Mouse (Mus musculus) forebrain, embryonic 14.5 days (tissue): Measurements from ENCODE around the gene Paf1. TPM values are rescaled to one million over a fixed set of nuclear protein-coding genes. Genes with fewer than 3 reads are reported as not detected.

Experiments
- ATAC-seq: fragments of 200-750 bp; cut with Nextera tagmentation; 2 replicates; pipeline ENCODE4 v1.8.0; 2017; ENCODE audit warnings: mild to moderate bottlenecking, moderate library complexity
- DNase-seq: peaks from one replicate; pipeline ENCODE4 v3.0.0-alpha.2; 2015; ENCODE audit warnings: low spot score
- H3K27ac ChIP-seq: fragments of 300-500 bp; sonication (generic); 2 replicates; pipeline ENCODE4 v1.5.1; 2014; ENCODE audit warnings: low read depth, mild to moderate bottlenecking, control low read depth, low read length, moderate library complexity
- H3K27me3 ChIP-seq: fragments of 300-500 bp; sonication (generic); replicated peaks from 2 replicates; pipeline ENCODE4 v1.6.1; 2014; ENCODE audit warnings: low read length, control low read depth, mixed read lengths; ENCODE audit not compliant: control insufficient read depth, insufficient read depth
- H3K36me3 ChIP-seq: fragments of 300-500 bp; sonication (generic); 2 replicates; pipeline ENCODE4 v1.6.1; 2014; ENCODE audit warnings: low read length, control low read depth; ENCODE audit not compliant: control insufficient read depth, insufficient read depth
- H3K4me1 ChIP-seq: fragments of 300-500 bp; sonication (generic); 2 replicates; pipeline ENCODE4 v1.6.1; 2014; ENCODE audit warnings: antibody characterized with exemption, low read length, control low read depth; ENCODE audit not compliant: control insufficient read depth, insufficient read depth
- H3K4me2 ChIP-seq: fragments of 300-500 bp; sonication (generic); 2 replicates; pipeline ENCODE4 v1.6.1; 2014; ENCODE audit warnings: mild to moderate bottlenecking, control low read depth, low read length
- H3K4me3 ChIP-seq: fragments of 300-500 bp; sonication (generic); 2 replicates; pipeline ENCODE4 v1.5.1; 2014; ENCODE audit warnings: low read depth, low read length, control low read depth
- H3K9ac ChIP-seq: fragments of 300-500 bp; sonication (generic); 2 replicates; pipeline ENCODE4 v1.6.1; 2014; ENCODE audit warnings: mild to moderate bottlenecking, low read length, control low read depth, moderate library complexity
- H3K9me3 ChIP-seq: fragments of 300-500 bp; sonication (generic); replicated peaks from 2 replicates; pipeline ENCODE4 v1.6.1; 2016; ENCODE audit warnings: low read length, control low read depth, mixed read lengths; ENCODE audit not compliant: control insufficient read depth
- WGBS: fragments of 180-500 bp; shearing (Covaris S2); extraction: QIAGEN DNeasy Blood & Tissue Kit; methylation state at CpG from one replicate; pipeline ENCODE4 v1.1.7; 2014; 5-methylcytosine and 5-hydroxymethylcytosine counted together
- polyA plus RNA-seq: library from polyadenylated mRNA; unstranded; fragments of >200 nt; fragmentation: Nextera tagmentation; extraction: Ambion mirVana; gene quantifications from 2 replicates; pipeline ENCODE4 v1.2.1, GENCODE M21; 2014

Paf1 gene
- polyA plus RNA-seq, 1 experiment from 2014 or later: 59.3 TPM

- no peak for DNase-seq
These were observed 38.2 kb upstream of the Paf1 start for GRCm38 (mm10) chr7:28354596-28354995.

GRCm38 (mm10) chr7:28355221-28355620, 37.5 kb upstream of the Paf1 start:
- H3K9me3 ChIP-seq: no peaks in the 10 kb centered on the region
- H3K9ac ChIP-seq: no peak overlapping the region
- H3K4me3 ChIP-seq: no peak overlapping the region
- peaks cover 9% of the 10 kb centered on the region for H3K4me1 ChIP-seq
- DNase-seq: no peak
- H3K27ac ChIP-seq: no peak overlapping the region
- H3K4me2 ChIP-seq: no peak overlapping the region
- peaks cover 47% of the 10 kb centered on the region for H3K36me3 ChIP-seq
- H3K27me3 ChIP-seq: no peaks in the 10 kb centered on the region
- 89% methylated on average over 3 of the region's 3 CpGs for WGBS
- no peak for ATAC-seq

More at GRCm38 (mm10) chr7:28354596-28354995, 38.2 kb upstream of the Paf1 start:
- no peak overlapping the region for H3K4me2 ChIP-seq
- no peak overlapping the region for H3K4me3 ChIP-seq
- H3K9ac ChIP-seq: no peak overlapping the region
- H3K4me1 ChIP-seq: peaks cover 15% of the 10 kb centered on the region
- H3K36me3 ChIP-seq: peaks cover 41% of the 10 kb centered on the region
- H3K27ac ChIP-seq: no peak overlapping the region
- H3K9me3 ChIP-seq: no peaks in the 10 kb centered on the region
- 89% methylated on average over 3 of the region's 3 CpGs for WGBS
- no peaks in the 10 kb centered on the region for H3K27me3 ChIP-seq
- no peak for ATAC-seq

GRCm38 (mm10) chr7:28356981-28357380, 35.8 kb upstream of the Paf1 start:
- H3K36me3 ChIP-seq: peaks cover 64% of the 10 kb centered on the region
- no peak overlapping the region for H3K4me3 ChIP-seq
- peaks cover 3% of the 10 kb centered on the region; the same call in 1 of the 2 replicates for H3K4me1 ChIP-seq
- H3K27me3 ChIP-seq: no peaks in the 10 kb centered on the region
- DNase-seq: no peak
- H3K27ac ChIP-seq: no peak overlapping the region
- no peak for ATAC-seq
- under 1% methylated on average over 5 of the region's 5 CpGs for WGBS
- H3K4me2 ChIP-seq: no peak overlapping the region
- no peaks in the 10 kb centered on the region for H3K9me3 ChIP-seq
- H3K9ac ChIP-seq: no peak overlapping the region

- no peaks in the 10 kb centered on the region for H3K27me3 ChIP-seq
- peaks cover 3% of the 10 kb centered on the region; the same call in 1 of the 2 replicates for H3K4me1 ChIP-seq
- H3K4me3 ChIP-seq: no peak overlapping the region
- H3K9ac ChIP-seq: peak overlapping the region; percentile 38
- DNase-seq (peak; percentile 32), ATAC-seq (0 out of 2 replicates have a peak, but pooled peaks have one; percentile 24)
- H3K9me3 ChIP-seq: no peaks in the 10 kb centered on the region
- H3K27ac ChIP-seq: peak overlapping the region; percentile 30
- no peak overlapping the region for H3K4me2 ChIP-seq
- H3K36me3 ChIP-seq: peaks cover 64% of the 10 kb centered on the region
- 0% methylated on average over 5 of the region's 5 CpGs for WGBS
These were observed 34.8 kb upstream of the Paf1 start for GRCm38 (mm10) chr7:28357984-28358383.

- Histone ChIP-seq H3K4me1 (peaks cover 3% of the 10 kb centered on the region; the same call in 1 of the 2 replicates), H3K9ac (no peak overlapping the region), H3K36me3 (peaks cover 61% of the 10 kb centered on the region), H3K27me3 (no peaks in the 10 kb centered on the region), H3K4me3 (no peak overlapping the region), H3K27ac (no peak overlapping the region), H3K9me3 (no peaks in the 10 kb centered on the region), H3K4me2 (no peak overlapping the region)
- no peak for DNase-seq
- ATAC-seq: no peak
- WGBS: 42% methylated on average over 7 of the region's 7 CpGs
These were observed 34.3 kb upstream of the Paf1 start for GRCm38 (mm10) chr7:28358431-28358830.

GRCm38 (mm10) chr7:28359854-28360253, 32.9 kb upstream of the Paf1 start:
- no peak overlapping the region for H3K9ac ChIP-seq
- H3K4me1 ChIP-seq: peaks cover 3% of the 10 kb centered on the region; the same call in 1 of the 2 replicates
- no peaks in the 10 kb centered on the region for H3K9me3 ChIP-seq
- ATAC-seq (no peak), DNase-seq (no peak)
- H3K4me3 ChIP-seq: no peak overlapping the region
- 88% methylated on average over 10 of the region's 10 CpGs for WGBS
- no peak overlapping the region for H3K4me2 ChIP-seq
- no peak overlapping the region for H3K27ac ChIP-seq
- peaks cover 61% of the 10 kb centered on the region for H3K36me3 ChIP-seq
- no peaks in the 10 kb centered on the region for H3K27me3 ChIP-seq

- Histone ChIP-seq H3K4me2 (no peak overlapping the region), H3K27ac (no peak overlapping the region), H3K36me3 (peaks cover 61% of the 10 kb centered on the region), H3K9ac (no peak overlapping the region), H3K27me3 (no peaks in the 10 kb centered on the region), H3K4me1 (peaks cover 3% of the 10 kb centered on the region; the same call in 1 of the 2 replicates), H3K4me3 (no peak overlapping the region), H3K9me3 (no peaks in the 10 kb centered on the region)
- DNase-seq: no peak
- 90% methylated on average over 6 of the region's 6 CpGs for WGBS
- ATAC-seq: no peak
These were observed 32.5 kb upstream of the Paf1 start for GRCm38 (mm10) chr7:28360291-28360690.

GRCm38 (mm10) chr7:28361647-28362341, 31.0 kb upstream of the Paf1 start:
- WGBS: 96% methylated on average over 20 of the region's 20 CpGs
- Histone ChIP-seq H3K27me3 (no peaks in the 10 kb centered on the region), H3K36me3 (peaks cover 75% of the 10 kb centered on the region), H3K4me3 (no peak overlapping the region), H3K4me2 (no peak overlapping the region), H3K9ac (no peak overlapping the region), H3K9me3 (no peaks in the 10 kb centered on the region), H3K27ac (no peak overlapping the region), H3K4me1 (peaks cover 3% of the 10 kb centered on the region; the same call in 1 of the 2 replicates)
- ATAC-seq (no peak), DNase-seq (no peak)

- H3K4me1 ChIP-seq: peaks cover 3% of the 10 kb centered on the region; the same call in 1 of the 2 replicates
- H3K27me3 ChIP-seq: no peaks in the 10 kb centered on the region
- 91% methylated on average over 15 of the region's 16 CpGs for WGBS
- no peak overlapping the region for H3K4me3 ChIP-seq
- H3K27ac ChIP-seq: no peak overlapping the region
- H3K9ac ChIP-seq: no peak overlapping the region
- DNase-seq (no peak), ATAC-seq (no peak)
- H3K4me2 ChIP-seq: no peak overlapping the region
- H3K36me3 ChIP-seq: peaks cover 82% of the 10 kb centered on the region
- H3K9me3 ChIP-seq: no peaks in the 10 kb centered on the region
These were observed 30.2 kb upstream of the Paf1 start for GRCm38 (mm10) chr7:28362441-28363060.
